Mouse (Mus musculus) neutrophil, adult 5-6 weeks (primary cell): Measurements from ENCODE around the gene Slain2. TPM values are rescaled to one million over a fixed set of nuclear protein-coding genes. Genes with fewer than 3 reads are reported as not detected.

Experiments used
- ATAC-seq: fragments of 151-379, 151-347 bp; 2 replicates; pipeline ENCODE4 v1.8.0; 2017; ENCODE audit warnings: mild to moderate bottlenecking, moderate TSS enrichment; ENCODE audit not compliant: insufficient number of reproducible peaks, poor library complexity, low FRiP score, severe bottlenecking; ENCODE audit errors: extremely low read depth
- total RNA-seq: library from RNA; stranded (forward); fragments of 200-1000 nt; gene quantifications from 2 replicates; pipeline ENCODE4 v1.2.3, GENCODE M21; 2017

Gene Slain2
- total RNA-seq, 1 experiment from 2014 or later = 92.8 TPM

DNA sequence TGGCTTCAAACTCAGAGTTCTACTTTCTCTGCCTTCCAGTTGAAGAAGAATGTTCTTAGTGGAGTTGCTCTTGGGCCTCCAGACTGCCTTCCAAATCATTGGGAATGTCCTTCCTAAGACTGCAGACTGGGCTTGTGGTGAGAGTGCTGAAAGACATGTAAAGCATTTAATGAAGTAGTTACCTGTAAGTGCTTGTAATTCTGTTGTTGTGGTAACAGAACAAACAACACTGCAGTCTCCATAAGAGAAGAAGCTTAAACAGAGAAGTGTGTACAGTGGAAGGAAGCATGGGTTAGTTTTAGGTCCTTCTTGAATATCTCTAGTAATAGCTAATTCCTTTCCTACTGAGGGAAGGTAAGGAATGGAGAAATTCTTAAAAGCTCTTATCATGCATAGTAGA is 13.0 kb downstream of the Slain2 start:
- ATAC-seq = no peak

DNA sequence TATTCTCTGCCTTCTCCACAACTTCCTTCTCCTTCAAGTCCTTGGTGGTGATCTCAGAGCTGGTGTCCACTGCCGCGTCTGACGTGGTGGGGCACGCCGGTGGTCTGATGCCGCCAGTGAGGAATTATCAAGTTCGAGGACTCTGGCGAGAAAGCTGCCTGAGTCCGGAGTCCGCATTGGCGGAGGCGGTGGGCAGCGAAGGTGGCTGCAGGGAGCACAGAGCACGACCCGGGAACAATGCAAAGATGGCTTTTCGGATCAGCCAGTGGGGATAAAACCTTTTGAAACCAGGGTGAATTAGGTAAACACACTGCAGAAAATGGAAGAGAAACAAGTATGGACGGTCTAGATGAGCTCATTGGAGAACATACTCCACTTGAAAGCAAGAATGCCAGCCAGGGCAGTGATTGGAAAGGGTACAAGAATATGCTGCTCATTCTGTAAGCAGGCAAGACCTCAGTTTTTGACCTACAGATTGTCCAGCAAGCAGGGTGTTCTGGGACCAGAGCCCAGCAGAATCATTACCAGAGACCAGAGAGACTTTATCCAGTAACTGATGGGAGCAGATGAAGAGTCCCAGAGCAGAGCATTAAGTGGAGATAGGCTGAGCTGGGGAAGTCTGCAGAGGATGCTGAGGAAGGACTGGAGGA is 19.0 kb downstream of the Slain2 start:
- ATAC-seq = no peak

DNA sequence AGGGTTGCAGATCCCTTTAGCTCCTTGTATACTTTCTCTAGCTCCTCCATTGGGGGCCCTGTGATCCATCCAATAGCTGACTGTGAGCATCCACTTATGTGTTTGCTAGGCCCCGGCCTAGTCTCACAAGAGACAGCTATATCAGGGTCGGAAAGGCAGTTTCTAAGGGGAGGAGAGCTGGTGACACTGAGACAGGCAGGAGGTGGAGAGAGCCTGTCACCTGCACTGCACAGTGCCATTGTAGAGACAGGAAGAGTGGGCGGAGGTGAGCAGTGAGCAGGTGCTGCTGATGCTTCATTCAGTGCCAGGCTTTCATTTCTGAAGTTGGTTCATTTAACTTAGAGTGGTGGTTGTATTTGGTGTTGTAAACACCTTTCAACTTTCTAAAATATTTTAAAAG is 24.3 kb downstream of the Slain2 start:
- peak; percentile 46; the same call in 1 of the 2 replicates for ATAC-seq

DNA sequence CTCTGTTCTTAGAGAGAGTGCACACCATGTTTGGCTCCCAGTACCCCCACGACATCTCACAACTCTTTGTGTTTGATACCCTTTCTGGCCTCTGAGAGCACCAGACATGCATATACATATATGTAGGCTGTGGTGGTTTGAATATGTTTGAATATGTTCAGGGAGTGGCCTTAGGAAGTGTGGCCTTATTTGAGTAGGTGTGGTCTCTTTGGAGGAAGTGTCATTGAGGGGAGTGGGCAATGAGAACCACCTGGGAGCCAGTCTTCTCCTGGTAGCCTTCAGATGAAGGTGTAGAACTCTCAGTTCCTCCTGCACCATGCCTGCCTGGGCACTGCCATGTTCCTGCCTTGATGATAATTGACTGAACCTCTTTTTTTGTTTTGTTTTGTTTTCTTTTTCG is 25.2 kb downstream of the Slain2 start:
- peak; percentile 19; the same call in 1 of the 2 replicates for ATAC-seq

DNA sequence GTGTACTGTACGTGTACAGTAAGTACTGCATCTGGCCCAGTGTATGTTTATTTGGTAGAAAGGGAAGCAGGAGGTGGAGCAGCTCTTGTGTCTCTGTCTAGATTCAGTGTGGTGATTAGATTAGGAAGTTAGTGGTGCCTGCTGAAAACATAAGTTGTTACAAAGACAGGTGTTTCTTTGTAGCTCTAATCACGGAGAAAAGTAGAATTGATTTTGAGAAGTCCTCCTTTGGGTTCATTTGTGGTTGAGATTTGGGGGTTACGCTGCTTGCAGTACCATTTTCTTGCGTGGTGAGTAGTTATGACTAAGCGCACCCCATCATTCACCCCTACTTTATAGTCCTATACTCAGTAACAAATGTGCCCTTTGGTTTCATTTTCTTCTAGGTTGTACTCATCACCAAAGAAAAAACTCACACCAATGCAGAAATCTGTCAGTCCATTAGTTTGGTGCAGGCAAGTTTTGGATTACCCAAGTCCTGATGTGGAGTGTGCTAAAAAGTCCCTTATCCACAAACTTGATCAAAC is 26.9 kb downstream of the Slain2 start:
- no peak for ATAC-seq

DNA sequence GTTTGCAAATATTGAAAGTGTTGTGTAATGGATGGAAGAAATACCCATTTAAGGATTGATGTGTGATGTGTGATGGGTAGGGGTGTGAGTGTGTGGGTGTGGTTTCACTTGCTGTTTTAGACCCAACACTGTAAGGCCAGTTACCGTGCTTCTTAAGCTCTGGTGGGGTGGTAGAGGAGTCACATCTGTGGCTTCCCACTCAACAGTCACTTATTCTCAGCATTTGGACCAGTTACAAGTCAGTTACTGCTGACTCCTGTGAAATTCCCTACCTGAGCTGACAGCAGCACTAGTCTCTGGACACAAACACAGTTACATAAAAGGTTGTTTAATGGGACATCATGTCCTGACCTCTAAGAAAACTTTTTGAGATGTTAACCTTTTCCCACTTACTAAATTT is 34.0 kb downstream of the Slain2 start:
- ATAC-seq = no peak

DNA sequence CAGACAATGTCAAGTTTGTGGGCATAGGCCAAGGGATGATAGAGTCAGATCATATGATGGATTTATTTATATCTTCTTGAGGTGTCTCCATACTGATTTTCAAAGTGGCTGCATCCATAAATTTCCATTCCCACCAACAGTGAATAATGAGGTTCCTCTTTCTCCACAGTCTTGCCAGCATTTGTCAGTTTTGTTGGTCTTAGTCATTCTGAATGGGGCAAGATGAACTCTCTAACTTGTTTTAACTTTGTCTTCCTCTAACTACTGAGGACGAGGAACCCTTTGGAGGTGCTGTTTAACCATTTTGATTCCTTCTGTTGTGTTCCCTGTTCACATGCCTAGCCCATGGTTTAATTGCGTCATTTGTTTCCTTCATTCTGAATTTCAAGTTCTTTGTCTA is 36.1 kb downstream of the Slain2 start:
- ATAC-seq = no peak

DNA sequence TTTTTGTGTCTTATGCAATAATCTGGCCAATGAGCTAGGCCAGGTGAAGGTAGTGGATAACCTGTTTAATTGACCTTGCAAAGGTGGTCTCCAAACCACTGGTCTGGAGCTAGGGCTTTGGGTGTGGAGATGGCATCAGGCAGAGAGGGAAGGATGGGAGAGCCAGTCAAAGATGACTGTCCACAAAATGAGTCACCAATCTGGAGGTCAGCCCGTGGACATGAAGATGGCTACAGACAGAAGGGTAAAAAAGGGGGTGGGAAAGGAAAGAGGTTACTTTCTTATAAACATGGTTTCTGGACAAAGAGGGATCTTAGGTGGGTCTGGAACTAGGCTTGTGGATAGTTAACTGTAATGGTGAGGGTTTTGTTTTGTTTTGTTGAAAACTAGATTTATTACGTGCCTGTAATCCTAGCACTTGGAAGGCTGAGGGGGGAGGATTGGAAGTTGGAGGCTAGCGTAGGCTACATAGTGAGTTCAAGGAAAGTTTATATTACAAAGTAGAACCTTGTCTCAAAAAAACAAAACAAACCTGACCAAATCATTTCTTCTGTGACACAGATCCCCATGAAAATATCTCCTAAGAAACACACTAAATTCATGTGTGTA is 40.0 kb downstream of the Slain2 start:
- no peak for ATAC-seq

DNA sequence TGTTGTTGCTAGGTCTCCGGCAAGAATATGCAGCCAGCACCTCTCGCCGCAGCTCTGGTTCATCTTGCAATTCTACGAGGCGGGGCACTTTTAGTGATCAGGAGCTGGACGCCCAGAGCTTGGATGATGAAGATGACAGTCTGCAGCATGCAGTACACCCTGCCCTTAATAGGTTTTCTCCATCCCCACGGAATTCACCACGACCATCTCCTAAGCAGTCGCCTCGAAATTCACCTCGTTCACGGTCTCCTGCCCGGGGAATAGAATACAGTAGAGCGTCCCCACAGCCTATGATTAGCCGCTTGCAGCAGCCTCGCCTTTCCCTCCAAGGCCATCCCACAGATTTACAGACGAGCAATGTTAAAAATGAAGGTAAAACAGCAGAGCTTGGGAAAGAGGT is 43.2 kb downstream of the Slain2 start:
- ATAC-seq = no peak

DNA sequence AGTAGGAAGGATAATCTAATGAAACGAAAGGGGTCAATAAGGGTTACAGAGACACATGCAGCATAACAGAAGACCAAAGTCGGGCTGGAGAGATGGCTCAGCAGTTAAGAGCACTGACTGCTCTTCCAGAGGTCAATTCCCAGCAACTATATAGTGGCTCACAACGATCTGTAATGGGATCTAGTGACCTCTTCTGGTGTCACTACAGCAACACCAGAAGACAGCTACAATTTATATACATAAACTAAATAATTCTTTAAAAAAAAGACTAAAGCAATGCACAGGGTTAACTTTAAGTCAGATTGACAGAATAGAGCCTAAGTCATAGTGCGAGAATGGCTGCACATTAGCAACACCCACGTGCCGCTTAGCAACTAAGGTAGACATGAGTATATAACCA is 46.0 kb downstream of the Slain2 start:
- no peak for ATAC-seq

DNA sequence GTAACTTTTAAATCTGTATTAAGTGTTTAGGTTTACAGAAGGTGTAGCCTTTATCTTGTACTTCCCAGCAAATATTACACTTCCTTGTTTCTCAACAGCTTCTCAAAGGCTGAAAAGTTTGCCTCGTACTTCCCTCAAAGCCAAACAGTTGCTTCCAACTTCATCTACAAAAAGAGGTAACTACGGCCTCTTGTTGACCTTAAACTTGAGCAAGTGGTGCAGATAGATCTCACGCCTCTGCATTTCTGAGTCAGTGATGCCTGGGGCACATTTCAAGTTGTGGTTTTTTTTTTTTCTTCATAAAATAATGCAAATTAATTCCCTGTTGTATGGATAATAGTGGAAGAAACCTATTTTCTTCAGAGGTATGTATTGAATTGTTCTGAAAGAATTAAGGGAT is 51.6 kb downstream of the Slain2 start:
- no peak for ATAC-seq

DNA sequence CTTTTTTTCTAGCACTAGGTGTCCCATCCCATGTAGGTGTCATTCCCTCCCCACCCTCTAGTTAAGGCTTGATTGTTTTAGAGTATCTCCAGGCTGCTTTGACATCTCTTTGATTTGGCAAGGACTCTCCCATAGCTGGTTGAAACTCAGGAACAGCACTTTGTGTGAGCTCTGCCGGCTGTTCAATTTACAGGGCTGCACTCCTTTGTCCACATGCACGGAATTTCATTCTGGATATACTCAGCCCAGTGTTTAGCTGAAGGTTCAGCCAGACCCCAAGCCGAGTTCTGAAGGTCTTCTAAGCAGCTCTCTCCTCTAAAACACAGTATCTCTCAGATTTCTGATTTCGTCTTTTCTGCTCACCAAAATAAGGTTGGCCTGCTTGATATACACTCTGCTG is 58.3 kb downstream of the Slain2 start:
- no peak for ATAC-seq

DNA sequence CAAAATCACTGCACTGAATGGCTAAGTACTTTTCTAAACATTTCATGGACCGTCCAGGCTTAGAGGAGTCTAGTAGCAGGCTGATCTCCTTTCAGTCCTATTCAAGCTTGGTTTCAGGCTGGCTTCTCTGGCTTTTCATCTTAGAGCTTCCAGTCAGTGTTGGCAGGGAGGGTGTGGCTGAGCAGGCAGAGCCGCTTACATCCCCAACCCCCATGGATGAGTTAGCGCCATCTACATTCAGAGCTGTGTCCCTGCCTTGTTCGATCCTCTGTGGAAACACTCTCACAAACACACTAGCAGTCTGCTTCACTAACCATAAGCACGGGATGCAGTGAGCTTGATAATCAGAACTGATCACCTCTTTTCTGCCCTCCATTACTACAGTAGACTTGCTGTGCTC is 58.8 kb downstream of the Slain2 start:
- ATAC-seq = no peak

DNA sequence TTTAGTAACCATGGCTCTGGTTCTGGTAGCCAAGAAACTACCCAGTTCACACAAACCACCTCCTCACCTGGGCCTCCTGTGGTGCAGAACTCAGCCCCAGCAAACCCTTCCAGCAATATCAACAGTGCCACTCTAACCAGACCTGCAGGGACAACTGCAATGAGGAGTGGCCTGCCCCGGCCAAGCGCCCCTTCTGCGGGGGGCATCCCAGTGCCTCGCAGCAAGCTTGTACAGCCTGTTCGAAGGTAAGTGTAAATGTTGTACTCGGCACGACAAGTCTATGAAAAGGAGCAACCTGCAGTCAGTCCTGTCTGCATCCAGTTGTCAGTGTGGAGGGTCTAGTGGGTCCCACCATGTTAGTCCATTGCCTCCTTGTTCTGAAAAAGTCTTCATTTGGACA is 60.5 kb downstream of the Slain2 start, which contains the start of gene Gm10135:
TSS of gene Gm10135 (minus strand) at position 101 of the 400 bp plus-strand sequence.
- no peak for ATAC-seq

DNA sequence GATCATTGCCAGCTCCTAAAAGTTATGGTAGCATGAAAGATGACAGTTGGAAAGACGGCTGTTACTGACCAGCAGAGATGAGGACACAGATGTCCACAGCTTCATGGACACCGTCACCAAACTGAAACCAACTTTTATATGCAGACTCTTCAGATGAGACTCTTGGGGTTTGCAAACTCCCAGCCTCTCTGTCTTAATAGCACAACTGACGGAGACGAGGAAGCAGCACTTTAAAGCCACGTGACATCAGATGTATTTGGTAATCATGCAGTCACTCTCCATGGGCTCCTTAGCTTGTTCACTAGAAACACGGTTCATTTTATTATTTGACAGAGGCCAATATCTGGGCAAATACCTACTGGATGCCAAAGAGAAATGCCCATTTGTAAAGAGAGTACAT is 61.9 kb downstream of the Slain2 start:
- no peak for ATAC-seq

DNA sequence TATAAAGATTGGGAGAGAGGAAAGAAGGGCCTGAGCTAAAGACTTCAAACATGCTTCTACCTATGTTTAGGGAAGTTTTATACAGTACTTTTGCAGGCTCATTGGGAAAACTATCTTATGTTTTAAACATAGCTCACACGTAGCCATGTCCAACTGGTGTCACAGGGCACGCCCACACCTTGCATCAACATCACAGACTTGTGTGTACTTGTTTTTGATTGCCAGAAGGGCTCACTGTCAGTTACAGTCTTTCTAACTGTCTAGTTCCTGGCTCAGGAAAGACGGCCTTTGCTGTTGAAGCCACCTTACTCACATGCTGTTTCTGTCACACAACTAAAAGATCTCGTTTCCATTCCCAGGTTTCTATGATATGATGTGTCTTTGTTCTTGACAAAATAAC is 62.4 kb downstream of the Slain2 start:
- no peak for ATAC-seq

DNA sequence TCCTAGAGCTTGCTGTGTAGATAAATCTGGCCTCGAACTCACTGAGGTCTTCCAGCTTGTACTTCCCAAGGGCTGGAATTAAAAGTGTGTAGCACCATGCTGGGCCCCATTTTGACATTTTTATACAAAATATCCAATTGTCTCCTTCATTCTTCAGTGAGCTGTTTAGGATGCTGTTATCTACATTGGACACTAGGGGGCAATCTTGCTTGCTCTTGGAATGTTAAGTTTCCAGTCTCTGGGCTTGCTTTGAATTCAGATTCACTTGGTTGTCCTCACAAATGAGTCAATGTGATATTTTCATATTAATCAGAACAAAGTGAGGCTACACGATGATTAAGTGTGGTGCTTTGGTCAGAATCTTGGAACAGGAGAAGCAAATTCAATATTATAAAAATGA is 70.0 kb downstream of the Slain2 start:
- peak; percentile 51; the same call in 1 of the 2 replicates for ATAC-seq

DNA sequence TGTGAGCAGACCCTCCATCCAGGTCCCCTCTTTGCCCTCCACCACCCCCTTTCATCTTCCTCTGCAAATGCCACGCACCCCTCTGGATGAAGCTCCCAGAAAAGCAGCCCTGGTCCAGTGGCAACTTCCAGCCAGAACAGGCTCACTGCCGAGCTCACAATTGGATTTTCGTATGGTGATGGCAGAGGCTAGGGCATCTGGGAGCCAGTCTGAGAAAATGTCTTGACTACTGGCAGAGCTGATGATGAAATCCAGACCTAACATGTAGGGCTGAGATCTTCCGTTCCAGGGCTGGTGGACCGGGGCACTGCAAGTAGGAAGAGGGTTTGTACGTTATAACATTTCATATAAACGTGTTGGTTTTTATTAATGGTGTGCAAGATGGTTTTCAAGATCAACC is 73.7 kb downstream of the Slain2 start:
- ATAC-seq = no peak

DNA sequence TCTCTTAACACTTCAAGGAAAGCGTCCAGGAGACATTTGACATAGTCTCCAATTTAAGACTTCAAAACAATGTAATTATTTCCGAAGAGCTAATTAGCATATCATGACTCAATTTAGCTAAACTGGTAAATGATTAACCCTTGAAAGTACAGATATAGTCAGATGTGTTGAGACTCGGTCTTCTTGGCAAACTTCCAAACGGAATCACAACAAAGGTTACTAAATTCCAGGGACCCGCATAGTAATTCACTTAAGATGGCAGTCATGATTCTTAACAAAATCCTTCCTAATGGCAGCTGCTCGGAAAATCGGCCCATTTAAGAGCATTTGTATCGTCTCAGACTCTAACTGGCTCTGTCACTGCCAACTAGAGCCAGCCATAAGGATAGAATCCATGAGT is 75.7 kb downstream of the Slain2 start:
- ATAC-seq = no peak

DNA sequence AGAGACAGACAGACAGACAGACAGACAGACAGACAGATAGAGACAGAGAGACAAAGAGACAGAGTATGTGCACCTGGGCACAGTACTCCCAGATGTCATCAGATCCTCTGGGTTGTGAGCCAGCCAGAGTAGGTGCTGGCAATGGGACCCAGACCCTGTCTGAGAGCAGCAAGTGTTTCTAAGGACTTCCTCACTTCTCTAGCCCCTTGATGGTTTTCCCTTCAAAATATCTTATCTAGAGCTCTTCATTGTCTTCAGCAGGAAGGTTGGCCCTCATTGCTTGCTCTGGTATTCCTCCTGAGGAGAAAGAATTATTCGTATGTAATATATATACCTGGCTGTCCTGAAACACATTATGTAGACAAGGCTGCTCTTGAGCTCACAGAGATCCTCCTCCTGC is 78.4 kb downstream of the Slain2 start:
- ATAC-seq = no peak

DNA sequence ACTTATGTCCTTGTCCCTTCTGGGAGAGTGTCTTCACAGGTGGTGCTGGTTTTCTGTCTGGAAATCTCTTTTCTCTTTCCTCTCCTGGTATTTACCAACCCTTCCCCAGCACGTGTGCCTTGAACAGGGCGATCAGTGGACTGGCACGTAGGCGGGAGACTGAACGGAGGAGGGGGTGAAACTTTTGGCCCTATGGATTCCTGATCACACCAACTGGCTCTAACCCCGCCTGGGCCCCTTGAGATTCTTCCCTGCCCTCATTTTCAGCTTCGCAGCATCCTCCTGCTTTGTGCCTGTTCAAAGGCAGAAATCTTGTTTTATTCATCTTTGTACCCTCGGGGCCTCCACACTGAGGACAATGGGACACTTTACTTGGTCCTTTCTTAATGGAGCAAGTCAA is 80.3 kb downstream of the Slain2 start:
- no peak for ATAC-seq
